Mouse (Mus musculus): Measurements from ENCODE around the gene C1ql3. TPM values are rescaled to one million over a fixed set of nuclear protein-coding genes. Genes with fewer than 3 reads are reported as not detected.

The C1ql3 gene
- 0.17 and 0.37 TPM in 2 replicates for polyA plus RNA-seq (2015; fragmentation: Nextera tagmentation; extraction: Ambion mirVana)

DNA sequence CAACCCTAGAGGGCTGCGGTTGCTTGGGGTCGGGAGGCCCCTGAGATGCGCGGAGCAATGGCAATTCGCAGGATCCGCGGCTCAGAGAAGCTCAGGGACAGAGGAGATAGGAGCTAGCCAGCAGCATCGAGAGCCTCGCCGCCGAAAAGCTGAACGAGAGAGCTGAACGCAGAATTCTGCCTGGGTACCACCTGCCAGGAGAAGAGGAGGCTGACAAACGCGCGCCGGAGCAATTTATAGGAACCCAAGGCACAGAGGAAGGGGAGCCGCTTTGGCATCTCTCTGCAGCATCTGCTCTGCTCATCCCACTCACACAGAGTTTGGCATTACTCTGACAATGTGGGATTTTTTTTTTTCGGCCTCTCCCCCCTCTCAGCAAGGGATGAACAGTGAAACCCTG is at the start of gene C1ql3:
TSS of gene C1ql3 (minus strand) at position 335 of the 400 bp plus-strand sequence.

Other genes with a start within 250 kb of the C1ql3 start
- 9.8 and 15.9 TPM in 2 replicates for gene Pter, start 87.8 kb downstream of the C1ql3 start, polyA plus RNA-seq (2015; fragmentation: Nextera tagmentation; extraction: Ambion mirVana)